Mouse (Mus musculus) left cerebral cortex, postnatal 14 days (tissue): Measurements from ENCODE around the gene Sccpdh. TPM values are rescaled to one million over a fixed set of nuclear protein-coding genes. Genes with fewer than 3 reads are reported as not detected.
"Not testable (repeated sequence)": the region's sequence is repeated elsewhere in the genome, so short reads cannot be mapped to it uniquely, and the experiment has no call there.

ENCODE experiments used
- DNase-seq, 2 experiments: peaks; one replicate each; pipeline ENCODE4 v3.0.0; 2021 to 2022; ENCODE audit warnings: low spot score in 2 of 2, mixed read lengths in 1 of 2
- intact Hi-C: fragments of 180-260 bp; cut with DNase I; formaldehyde crosslinking; loops from one replicate; pipeline ENCODE4 v1.15.1; 2025
- long read RNA-seq, 2 experiments: library from polyadenylated mRNA; stranded (forward); transcript quantifications; one replicate each; pipeline ENCODE4 v2.0.0; 2021
- total RNA-seq, 2 experiments: library from RNA; stranded (reverse); gene quantifications; 2 replicates each; pipeline ENCODE4 v1.2.3; 2021

Gene Sccpdh
- 10 to 100 TPM; 58.6 to 61.2 TPM for total RNA-seq
- long read RNA-seq, experiment 1, transcript Sccpdh-201 (12 exons, 1,948 nt), result major isoform, 144 of 155 reads
- long read RNA-seq, experiment 1, partial matches to known transcripts, result 2 of 155 reads
- long read RNA-seq, experiment 1, other reads (novel, unspliced or antisense), result 9 of 155 reads
- long read RNA-seq, experiment 2, transcript Sccpdh-201 (12 exons, 1,948 nt), result major isoform, 106 of 112 reads
- long read RNA-seq, experiment 2, partial matches to known transcripts, result 1 of 112 reads
- long read RNA-seq, experiment 2, other reads (novel, unspliced or antisense), result 5 of 112 reads

DNA sequence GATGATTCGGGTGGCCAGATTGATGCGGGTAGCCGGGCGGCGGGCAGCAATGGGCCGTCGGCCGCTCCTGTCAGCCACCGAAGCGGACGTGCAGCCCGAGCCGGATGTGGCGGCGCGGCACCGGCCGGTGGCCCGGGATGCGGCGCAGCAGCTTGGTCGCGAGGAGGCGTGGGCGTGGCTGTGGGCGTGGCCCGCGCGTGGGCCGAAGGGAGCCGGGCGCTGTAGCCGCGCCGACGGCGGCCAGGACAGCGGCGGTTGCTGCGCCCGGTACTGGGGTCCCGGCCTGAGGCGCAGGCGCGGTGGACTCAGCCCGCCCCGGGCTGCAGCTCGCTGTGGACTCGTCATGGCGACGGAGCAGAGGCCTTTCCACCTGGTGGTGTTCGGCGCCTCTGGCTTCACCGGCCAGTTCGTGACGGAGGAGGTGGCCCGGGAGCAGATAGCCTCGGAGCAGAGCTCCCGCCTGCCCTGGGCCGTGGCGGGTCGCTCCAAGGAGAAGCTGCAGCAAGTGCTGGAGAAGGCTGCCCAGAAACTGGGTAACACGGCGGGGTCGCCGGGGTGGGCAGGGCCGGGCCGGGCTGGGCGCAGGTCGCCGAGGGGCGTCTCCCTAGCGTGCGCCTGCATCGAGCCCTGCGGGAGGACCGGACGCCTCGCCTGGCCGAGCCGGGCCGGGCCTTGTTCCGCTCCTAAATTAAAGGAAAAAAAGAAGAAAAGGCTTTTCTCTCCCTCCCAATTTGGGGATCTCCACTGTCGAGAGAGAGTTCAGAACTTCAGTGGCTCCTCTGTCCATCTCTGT, at the start of gene Sccpdh:
Gene Sccpdh (plus strand): TSS at position 198 of the 793 bp plus-strand sequence.
- intact Hi-C loops, result no loop called here
- peak; percentile 75 to 81 for DNase-seq

DNA sequence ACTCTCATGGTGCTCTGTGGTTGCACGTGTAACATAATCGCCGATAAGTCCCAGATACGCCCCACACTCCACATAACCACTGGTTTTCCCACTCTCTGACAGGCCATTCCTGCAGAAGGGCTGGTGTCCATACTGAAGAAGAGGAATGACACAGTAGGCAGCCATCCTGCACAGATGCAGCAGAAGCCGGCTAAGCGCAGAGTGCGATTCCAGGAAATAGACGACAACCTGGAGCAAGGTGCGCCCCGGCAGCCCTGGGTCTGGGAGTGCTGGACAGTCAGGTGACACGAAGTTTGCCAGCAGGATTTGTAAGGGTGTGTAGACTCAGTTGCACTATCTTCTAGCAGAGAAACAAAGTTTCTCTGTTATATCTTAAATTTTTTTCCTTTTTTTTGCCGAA, 45.3 kb upstream of the Sccpdh start:
- DNase-seq, result no peak
- intact Hi-C loops, result no loop called here

DNA sequence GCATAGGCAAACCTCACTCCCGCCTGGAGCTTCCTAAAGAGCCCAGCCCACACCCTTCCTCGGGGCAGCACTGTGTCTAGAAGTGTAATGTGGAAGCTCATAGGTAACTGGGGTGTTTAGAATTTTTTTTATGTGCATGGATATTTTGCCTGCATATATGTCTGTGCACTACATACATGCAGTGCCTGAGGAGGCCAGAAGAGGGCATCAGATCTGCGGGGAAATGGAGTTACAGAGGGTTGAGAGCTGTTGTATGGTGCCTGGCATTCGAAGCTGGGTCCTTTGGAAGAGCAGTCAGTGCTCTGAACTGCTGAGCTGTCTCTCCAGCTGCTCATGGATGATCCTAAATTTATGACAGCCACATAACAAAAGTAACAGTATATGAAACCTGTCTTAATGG, 44.4 kb upstream of the Sccpdh start:
- DNase-seq, result peak; percentile 50 to 57
- intact Hi-C loops, result loop anchor here (2.0 kb wide), 1 partner anchor 117 kb away; no protein-coding TSS in a partner anchor

DNA sequence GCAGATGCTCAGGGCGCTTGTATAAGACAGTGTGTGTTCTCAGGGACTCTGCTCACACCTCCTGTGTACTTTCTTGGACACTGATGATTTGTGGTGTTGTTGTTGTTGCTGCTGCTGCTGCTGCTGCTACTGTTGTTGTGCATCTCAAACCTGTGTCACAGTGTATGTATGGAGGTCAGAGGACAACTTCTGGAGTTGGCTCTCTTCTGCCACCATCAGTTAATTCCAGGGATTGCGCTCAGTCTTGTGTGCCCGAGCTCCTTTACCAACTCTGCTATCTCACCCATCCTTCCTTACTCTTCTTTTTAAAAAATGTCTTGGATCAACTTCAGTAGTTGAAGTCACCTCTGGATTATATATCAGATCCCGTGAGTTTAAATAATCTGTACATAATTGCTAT, 43.7 kb upstream of the Sccpdh start:
- intact Hi-C loops, result loop anchor here (2.0 kb wide), 1 partner anchor 118 kb away; no protein-coding TSS in a partner anchor
- peak; percentile 39 to 54 for DNase-seq

DNA sequence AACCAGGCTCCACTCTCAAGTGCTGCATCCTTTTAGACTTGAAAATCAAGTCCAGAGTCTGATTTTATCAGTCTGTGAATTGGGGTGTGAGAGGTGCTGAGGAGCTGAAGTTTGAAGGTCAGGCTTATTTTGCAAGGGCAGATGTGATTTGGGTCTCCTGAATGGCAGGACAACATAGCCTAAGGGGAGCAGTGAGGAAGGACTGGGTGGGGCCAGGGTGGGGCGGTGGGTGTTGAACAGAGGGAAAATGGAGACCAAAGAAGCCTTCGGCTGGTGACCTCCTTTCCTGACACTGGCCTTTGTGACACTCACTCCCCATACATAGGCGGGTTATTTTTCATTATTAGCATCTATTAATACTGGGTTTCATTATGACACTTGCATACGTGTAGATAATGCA, 40.2 kb upstream of the Sccpdh start:
- intact Hi-C loops, result no loop called here
- no peak for DNase-seq

DNA sequence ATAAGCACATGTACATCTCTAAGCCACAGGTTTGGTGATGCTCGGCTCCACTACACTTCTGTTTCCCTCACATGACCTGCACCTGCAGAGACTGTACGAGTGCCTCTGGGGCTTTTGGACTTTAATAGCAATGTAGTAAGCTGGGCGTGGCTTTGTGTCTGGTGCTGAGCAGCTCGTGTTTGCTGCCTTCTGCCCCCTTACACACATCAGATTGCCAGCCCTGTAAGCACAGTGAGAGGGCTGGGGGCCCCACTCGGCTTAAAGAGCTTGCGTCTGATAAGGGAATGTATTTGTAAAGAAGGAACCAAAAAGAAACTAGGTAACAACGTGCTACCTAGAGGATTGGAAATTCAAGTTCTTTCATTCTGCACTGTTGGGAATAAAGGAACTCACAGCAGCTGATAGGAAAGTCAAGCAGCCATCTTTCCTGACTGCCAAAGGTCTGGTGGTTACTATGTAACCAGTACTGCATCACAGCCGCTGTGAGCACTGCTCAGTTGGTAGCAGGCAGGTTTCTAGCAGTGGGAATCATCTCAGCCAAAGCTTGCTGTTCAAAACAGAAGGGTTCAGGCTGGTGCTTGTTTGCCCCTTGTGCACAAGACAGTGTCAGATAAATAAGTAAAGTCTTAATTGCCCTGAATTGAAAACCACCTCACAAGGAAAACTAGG, 39.4 kb upstream of the Sccpdh start:
- DNase-seq, result no peak
- intact Hi-C loops, result no loop called here

DNA sequence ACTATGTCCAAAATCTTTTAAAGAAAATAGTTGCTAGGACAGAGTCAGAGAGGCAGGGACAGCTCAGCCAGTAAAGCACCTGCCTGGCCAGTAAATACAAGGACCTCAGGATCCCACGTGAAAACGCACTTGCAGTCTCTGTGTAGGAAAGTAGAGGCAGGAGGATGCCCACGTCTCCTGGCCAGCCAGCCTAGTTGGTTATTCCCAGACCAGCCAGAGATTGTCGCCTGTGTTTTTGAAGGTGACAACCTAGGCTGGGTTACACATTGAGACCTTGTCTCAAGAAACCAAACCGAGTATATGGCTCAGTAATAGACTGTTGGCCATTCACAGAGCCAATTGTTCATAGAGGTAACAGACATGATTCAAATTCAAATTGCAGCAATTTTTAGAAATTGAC, 38.7 kb upstream of the Sccpdh start:
- intact Hi-C loops, result no loop called here

DNA sequence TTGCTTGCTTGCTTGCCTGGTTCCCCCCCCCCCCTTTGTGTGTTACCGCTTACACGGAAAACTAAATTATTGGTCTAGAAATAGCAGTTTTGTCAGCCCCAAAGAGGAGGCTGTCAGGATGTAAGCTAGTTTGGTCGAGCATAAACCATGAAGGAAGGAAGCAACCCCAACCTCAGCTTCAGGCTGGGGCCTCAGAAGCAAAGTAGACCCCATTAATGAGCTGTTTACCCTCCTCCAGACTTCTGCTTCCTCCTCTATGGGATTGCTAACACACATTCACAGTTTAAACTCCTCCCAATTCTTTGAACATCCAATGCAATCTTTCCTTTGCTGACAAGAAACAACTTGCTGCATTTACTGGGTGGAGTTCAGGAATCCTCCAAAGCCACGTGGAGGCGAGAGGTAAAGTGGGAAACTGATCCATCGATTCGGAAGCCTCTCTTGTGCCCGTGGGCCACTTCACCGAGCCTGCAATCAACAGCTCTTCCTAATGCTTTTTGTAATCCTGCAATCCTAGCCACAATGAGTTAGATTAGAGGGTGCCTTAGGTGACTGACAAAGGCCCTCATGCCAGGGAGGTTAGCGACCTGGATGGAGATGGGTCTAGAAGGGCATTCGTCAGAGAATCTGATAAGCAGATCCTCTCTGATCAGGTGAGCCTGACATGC, 35.1 kb upstream of the Sccpdh start:
- no peak for DNase-seq
- intact Hi-C loops, result no loop called here

More for the DNA sequence above, 38.7 kb upstream of the Sccpdh start:
- no peak for DNase-seq

DNA sequence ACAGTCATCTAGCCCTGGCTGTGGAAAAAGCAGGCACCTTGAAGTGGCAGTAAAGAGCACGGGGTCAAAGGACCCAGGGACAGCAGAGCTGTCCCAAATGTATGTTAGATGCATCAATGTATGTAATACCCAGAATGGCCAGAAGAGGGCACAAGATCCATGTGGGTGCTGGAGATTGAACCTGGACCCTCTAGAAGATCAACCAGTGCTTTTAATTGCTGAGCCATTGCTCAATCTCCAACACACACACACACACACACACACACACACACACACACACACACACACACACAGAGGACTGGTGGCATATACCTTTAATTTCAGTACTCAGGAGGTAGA, 34.6 kb upstream of the Sccpdh start:
- DNase-seq, result peak; percentile 35 to 47
- intact Hi-C loops, result no loop called here

DNA sequence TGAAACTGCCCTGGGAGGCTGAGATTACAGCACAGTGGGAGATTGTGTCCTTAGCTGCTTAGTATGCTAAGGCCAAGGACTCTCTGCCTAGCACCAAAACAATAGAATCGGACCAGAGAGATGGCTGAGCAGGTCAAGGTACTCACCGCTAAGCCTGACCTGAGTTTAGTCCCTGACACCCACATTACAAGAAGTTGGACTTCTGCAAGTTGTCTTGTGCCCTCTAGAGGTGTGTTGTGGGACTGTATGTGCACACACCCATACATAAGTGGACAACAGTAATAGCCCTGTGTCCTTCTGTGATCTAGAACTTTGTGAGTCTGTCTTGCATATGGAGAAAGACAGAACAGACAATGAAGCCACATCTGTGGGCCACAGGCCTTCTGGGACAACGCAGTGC, 33.9 kb upstream of the Sccpdh start:
- intact Hi-C loops, result no loop called here
- DNase-seq, result no peak

DNA sequence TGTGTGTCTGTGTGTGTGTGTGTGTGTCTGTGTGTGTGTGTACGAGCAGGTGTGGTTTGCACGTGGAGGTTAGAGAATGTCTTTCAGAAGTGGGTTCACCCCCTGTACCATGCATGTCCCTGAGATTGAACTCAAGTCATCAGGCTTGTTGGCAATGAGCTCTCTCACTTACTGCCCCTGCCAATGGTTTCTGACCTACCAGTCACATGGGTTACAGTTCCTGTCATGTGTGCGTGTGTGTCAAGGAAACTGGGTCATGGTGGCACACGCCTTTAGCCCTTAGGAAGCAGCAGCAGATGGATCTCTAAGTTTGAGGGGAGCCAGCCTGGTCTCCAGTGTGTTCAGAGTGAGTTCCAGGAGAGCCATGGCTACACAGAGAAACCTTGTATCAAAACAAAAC, 25.3 kb upstream of the Sccpdh start:
- intact Hi-C loops, result loop anchor here (10.0 kb wide), 1 partner anchor 92 kb away; no protein-coding TSS in a partner anchor
- DNase-seq, result no peak

DNA sequence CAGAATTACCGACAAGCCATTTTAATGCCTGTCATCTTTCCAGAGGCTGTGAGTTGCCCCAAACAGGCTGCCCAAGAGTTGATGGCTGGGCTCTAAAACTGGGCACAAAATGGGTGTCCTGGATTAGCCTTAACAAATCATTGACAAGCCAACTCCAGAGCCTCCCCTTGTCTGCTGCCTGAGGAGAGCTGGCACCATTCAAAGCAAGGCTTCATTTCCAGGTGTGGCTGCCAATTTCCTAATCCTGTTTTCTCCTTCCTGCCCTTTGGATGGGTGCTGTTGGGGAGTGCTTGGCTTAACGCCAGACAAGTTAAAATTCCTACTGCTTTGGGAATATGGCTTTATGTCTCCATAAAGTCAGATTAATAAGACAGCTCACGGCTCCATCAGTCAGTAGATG, 23.9 kb upstream of the Sccpdh start:
- intact Hi-C loops, result loop anchor here (10.0 kb wide), 1 partner anchor 91 kb away; no protein-coding TSS in a partner anchor
- no peak for DNase-seq

DNA sequence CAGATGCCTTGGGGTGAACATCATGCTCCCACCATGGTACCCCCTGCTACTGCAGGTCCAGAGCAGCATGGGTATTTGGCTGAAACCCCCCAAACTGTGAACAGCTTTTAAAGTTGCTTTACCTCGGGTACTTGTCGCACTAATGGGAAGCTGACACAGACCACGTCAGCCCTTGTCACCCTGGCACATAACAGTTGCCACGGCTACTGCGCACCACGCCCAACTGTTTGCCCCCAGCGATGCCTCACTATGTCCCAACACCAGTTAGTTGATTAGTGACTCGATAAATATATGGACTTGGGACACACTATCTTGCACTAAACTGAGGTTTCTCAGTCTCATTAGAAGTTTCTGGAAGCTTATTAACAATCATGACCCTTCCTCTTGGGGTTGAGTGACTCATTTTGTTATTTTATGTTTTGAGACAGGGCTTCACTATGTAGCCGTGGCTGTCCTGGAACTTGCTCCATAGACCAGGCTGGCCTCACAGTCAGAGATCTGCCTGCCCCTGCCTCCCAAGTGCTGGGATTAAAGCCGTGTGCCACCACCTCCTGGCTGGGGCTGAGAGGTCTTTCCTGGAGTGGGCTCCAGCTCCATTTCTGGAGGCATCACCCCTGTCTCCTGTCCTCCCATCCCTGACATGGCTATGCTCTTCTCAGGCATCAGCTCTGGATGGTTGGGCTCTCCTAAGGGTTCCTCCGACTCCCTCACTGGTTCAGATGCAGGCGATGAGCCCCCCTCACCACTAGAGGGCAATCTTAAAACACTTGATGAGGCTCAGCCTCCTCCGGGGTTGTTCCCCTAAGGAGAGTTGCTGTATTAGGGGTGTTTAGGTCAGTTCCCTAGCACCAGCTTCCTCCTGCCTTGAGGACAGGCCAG, 22.7 kb upstream of the Sccpdh start:
- DNase-seq, result peak; percentile 81 to 90
- intact Hi-C loops, result loop anchor here (10.0 kb wide), 1 partner anchor 89 kb away; no protein-coding TSS in a partner anchor

DNA sequence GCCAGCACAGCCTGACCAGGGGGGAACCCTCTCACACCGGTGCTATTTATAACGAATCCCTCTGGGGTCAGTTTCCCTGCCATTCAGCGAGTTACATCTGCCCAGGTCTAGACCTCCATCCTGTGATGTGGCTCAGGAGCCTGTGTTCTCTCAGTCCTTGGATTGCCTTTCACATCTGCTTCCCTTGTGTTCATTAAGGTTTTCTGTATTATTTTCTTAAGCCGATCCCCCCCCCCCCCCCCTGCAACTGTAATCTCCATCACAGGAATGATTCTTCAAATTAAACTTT, 22.1 kb upstream of the Sccpdh start:
- intact Hi-C loops, result loop anchor here (10.0 kb wide), 1 partner anchor 89 kb away; no protein-coding TSS in a partner anchor

DNA sequence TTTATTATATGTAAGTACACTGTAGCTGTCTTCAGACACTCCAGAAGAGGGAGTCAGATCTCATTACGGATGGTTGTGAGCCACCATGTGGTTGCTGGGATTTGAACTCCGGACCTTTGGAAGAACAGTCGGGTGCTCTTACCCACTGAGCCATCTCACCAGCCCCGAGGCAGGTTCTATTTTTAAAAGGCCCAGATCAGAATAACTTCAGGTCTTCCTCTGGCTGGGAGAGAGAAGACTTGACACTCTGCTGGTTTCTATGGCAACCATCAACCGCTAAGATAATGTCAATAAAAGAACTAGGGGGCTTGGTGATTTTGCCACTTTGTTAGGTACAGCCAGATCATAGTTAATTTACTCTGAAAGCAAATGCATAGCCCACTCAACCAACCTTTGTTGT, 19.3 kb upstream of the Sccpdh start:
- not testable (repeated sequence) for DNase-seq
- intact Hi-C loops, result loop anchor here (10.0 kb wide), 1 partner anchor 86 kb away; no protein-coding TSS in a partner anchor

More for the DNA sequence above, 22.1 kb upstream of the Sccpdh start:
- DNase-seq, result no peak

DNA sequence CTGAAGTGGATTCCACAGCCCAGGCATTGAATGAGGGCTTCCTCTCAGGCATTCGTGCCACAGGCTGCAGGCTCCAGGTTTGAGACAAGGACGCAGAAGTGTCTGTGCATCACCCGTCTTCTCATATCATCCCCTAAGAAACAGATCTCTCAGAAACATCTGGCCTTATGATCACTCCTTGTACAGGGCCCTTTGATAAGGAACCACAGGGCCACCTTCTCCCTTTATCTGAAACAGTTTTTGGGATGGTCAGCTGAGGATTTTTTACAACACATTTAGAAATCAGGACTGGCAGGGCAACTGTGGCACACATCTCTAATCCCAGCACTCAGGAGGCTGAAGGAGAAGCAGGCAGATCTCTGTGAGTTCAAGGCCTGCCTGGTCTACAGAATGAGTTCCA, 18.7 kb upstream of the Sccpdh start:
- intact Hi-C loops, result loop anchor here (10.0 kb wide), 1 partner anchor 85 kb away; no protein-coding TSS in a partner anchor
- DNase-seq, result no peak

DNA sequence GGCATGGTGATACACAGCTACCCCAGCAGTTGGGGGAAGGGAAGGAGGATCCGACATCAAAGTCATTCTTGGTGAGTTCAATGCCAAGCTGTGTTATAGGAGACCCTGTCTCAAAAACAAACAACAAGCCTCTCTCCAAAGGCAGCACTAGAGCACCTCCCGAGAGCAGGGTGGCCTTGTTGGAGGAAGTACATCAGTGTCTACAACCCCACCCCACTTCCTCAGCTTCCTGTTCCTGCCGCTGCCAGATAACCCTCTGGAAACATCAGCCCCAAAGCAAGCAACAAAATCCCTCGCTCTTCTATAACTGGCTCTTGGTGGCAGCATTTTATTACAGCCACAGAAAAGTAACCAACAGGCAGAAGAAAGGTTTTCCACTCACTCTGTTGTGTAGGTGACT, 17.7 kb upstream of the Sccpdh start:
- DNase-seq, result no peak
- intact Hi-C loops, result no loop called here

DNA sequence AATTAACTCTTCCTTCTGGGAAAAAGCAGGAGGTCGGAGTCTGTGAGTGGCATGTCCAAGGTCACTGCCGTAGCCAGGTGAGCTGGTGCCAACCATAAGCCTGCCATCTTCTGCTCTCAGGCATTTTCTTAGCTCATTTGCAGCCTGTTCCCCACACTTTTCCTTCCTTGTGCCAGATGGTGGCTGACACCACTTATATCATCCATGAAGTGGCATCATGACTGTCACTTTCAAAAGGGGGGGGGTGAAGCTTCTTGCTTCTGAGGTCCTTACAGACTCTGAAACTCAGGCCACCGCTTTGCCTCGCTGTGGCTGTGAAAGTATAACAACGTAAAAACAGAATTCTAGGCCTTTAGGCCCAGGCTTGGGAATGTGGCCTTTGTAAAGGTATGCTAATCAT, 16.8 kb upstream of the Sccpdh start:
- intact Hi-C loops, result no loop called here
- DNase-seq, result no peak

DNA sequence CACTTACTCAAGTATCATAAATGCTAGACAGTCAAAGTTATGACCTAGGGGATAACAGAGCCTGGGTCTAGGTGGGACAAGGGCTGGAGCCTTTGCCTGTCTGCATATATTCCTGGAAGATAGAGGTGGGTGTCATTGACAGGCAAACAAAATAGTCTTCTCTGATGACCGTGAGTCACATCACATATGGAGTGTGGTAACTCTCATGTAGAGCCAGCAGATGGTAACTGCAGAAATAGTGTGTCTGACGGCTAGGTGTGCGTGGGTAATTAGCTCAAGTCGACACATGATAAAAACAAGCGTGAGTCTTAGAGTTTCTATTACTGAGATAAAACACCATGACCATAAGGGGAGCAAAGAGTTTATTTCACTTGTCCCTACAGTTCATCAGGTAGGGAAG, 4.9 kb upstream of the Sccpdh start:
- intact Hi-C loops, result no loop called here
- peak in 1 of 2 experiments; percentile 16 for DNase-seq
